Mouse (Mus musculus) neural tube, embryonic 11.5 days (tissue): Measurements from ENCODE around the gene Sf3a1. TPM values are rescaled to one million over a fixed set of nuclear protein-coding genes. Genes with fewer than 3 reads are reported as not detected.

Source experiments
- ATAC-seq: fragments of 200-750 bp; cut with Nextera tagmentation; 2 replicates; pipeline ENCODE4 v1.8.0; 2017; ENCODE audit warnings: moderate number of reproducible peaks, mild to moderate bottlenecking, moderate TSS enrichment, moderate library complexity; ENCODE audit not compliant: insufficient read depth, low FRiP score, low TSS enrichment
- DNase-seq: peaks from one replicate; pipeline ENCODE4 v3.0.0-alpha.2; 2015; ENCODE audit warnings: low spot score
- H3K27ac ChIP-seq: fragments of 300-500 bp; sonication (generic); 2 replicates; pipeline ENCODE4 v1.5.1; 2014; ENCODE audit warnings: low read depth, mild to moderate bottlenecking, low read length
- H3K27me3 ChIP-seq: fragments of 300-500 bp; sonication (generic); 2 replicates; pipeline ENCODE4 v1.6.1; 2014; ENCODE audit warnings: mild to moderate bottlenecking, low read length, mixed read lengths; ENCODE audit not compliant: control insufficient read depth, insufficient read depth
- H3K36me3 ChIP-seq: fragments of 300-500 bp; sonication (generic); 2 replicates; pipeline ENCODE4 v1.6.1; 2014; ENCODE audit warnings: mild to moderate bottlenecking, low read length, moderate library complexity, mixed read lengths; ENCODE audit not compliant: control insufficient read depth, insufficient read depth
- H3K4me1 ChIP-seq: fragments of 300-500 bp; sonication (generic); 2 replicates; pipeline ENCODE4 v1.6.1; 2014; ENCODE audit warnings: low read length, mixed read lengths; ENCODE audit not compliant: control insufficient read depth, insufficient read depth
- H3K4me2 ChIP-seq: fragments of 300-500 bp; sonication (generic); 2 replicates; pipeline ENCODE4 v1.6.1; 2014; ENCODE audit warnings: low read depth, mild to moderate bottlenecking, moderate library complexity
- H3K4me3 ChIP-seq: fragments of 300-500 bp; sonication (generic); 2 replicates; pipeline ENCODE4 v1.5.1; 2014; ENCODE audit warnings: low read depth, low read length
- H3K9ac ChIP-seq: fragments of 300-500 bp; sonication (generic); 2 replicates; pipeline ENCODE4 v1.6.1; 2014; ENCODE audit warnings: mild to moderate bottlenecking, low read length
- H3K9me3 ChIP-seq: fragments of 300-500 bp; sonication (generic); 2 replicates; pipeline ENCODE4 v1.6.1; 2016; ENCODE audit warnings: low read length; ENCODE audit not compliant: control insufficient read depth
- WGBS: fragments of 180-500 bp; shearing (Covaris S2); extraction: QIAGEN DNeasy Blood & Tissue Kit; methylation state at CpG from one replicate; pipeline ENCODE4 v1.1.7; 2014; 5-methylcytosine and 5-hydroxymethylcytosine counted together
- polyA plus RNA-seq: library from polyadenylated mRNA; unstranded; fragments of >200 nt; fragmentation: Nextera tagmentation; extraction: Ambion mirVana; gene quantifications from 2 replicates; pipeline ENCODE4 v1.2.1, GENCODE M21; 2014

The Sf3a1 gene
- polyA plus RNA-seq, 1 experiment from 2014 or later = 91.1 TPM

DNA sequence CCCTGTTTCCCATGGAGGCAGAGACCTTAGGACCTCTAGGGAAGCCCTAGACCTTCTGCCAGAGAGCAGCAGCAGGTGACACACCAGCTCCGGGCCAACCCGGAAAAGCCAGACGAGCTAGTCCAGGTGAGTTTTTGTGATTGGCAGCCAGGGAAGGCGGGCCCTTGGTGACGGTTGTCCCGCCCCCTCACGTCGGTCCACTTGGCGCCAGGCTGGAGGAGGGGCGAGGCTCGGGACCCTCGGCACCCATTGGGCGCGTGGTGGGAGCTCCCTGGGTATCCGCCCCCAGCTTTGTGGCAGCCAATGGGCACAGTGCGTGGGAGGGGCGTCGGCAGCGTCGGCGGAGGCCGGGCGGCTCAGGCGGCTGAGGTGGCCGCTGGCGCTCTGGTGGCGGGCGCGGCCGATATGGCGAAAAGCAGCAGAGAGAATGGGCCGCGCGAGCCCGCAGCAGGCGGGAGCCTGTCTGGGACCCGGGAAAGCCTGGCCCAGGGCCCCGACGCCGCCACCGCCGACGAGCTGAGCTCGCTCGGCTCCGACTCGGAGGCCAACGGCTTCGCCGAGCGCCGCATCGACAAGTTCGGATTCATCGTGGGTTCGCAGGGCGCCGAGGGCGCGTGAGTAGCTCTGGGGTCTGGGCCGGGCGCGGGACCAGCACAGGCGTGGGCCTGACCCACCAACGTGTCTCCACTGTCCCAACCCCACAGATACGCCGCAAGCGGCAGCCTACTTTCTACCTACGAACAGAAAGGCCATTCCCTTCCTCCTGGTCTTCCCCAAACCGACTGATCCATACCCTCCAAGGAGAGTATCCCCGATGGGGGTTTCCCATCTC lies 26.6 kb downstream of the Sf3a1 start, which contains the start of gene Tbc1d10a:
Gene Tbc1d10a, plus strand, starts transcription at position 304 of the 832 bp plus-strand sequence.
- H3K27ac ChIP-seq = no peak within 1 kb of the TSS
- peak within 1 kb of the TSS; percentile 83 for H3K4me3 ChIP-seq
- H3K4me1 ChIP-seq = peaks cover 5% of the 10 kb centered on the region
- no peaks in the 10 kb centered on the region for H3K27me3 ChIP-seq
- H3K9ac ChIP-seq = peak within 1 kb of the TSS; percentile 86
- no peaks in the 10 kb centered on the region for H3K36me3 ChIP-seq
- H3K4me2 ChIP-seq = peak within 1 kb of the TSS; percentile 90
- H3K9me3 ChIP-seq = no peaks in the 10 kb centered on the region
- WGBS = under 1% methylated on average over 62 of the region's 71 CpGs
- ATAC-seq (peak; percentile 100), DNase-seq (peak; percentile 98)

DNA sequence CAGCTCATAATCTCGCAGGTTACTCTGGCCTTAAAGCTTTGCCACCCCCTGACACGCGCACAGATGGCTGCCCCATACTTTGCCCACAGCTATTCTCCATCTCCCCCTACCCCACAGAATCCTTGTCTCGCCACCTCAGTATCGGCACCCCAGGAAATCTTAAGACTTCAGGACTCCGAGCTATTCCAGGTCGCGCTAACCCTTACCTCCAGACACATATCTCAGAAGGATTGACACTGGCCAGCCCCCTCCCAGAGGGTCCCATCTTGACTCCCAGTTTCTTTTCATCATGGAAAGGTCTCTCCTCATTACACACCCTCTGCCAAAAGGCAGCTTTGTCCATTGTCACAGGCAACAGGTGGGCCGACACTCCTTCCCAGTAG lies 27.2 kb downstream of the Sf3a1 start:
- Histone ChIP-seq H3K4me3 (peak overlapping the region; percentile 83), H3K4me1 (peaks cover 5% of the 10 kb centered on the region), H3K27ac (no peak overlapping the region), H3K9ac (peak overlapping the region; percentile 86), H3K36me3 (no peaks in the 10 kb centered on the region), H3K9me3 (no peaks in the 10 kb centered on the region), H3K27me3 (no peaks in the 10 kb centered on the region), H3K4me2 (peak overlapping the region; percentile 90)
- DNase-seq = no peak
- WGBS = 21% methylated on average over 9 of the region's 9 CpGs
- ATAC-seq = peak; percentile 25; the same call in 1 of the 2 replicates

DNA sequence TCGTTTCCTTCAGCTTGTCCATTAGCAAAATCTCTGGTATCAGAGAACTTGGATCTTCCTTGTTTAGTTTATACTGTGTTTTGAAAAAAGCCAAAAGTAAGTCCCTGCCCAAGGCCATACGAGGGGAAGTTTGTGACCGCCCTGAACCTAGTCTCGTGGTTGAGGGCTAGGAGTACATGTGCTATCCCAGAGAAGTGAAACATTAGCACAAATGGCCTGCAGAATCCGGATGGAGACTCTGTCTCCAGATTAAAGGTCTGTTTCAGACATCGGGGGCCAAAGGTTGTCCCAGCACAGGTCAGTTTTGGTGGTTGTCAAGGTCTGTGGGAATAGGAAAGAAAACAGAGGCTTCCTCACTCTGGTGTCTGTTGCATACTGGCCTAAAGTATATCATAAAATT lies 29.0 kb downstream of the Sf3a1 start:
- no peak for ATAC-seq
- no peak overlapping the region for H3K27ac ChIP-seq
- no peak overlapping the region for H3K9ac ChIP-seq
- H3K36me3 ChIP-seq = no peaks in the 10 kb centered on the region
- H3K4me2 ChIP-seq = no peak overlapping the region
- no peaks in the 10 kb centered on the region for H3K27me3 ChIP-seq
- no peak for DNase-seq
- peaks cover 5% of the 10 kb centered on the region for H3K4me1 ChIP-seq
- H3K9me3 ChIP-seq = no peaks in the 10 kb centered on the region
- no peak overlapping the region for H3K4me3 ChIP-seq
- 86% methylated on average over 6 of the region's 6 CpGs for WGBS

DNA sequence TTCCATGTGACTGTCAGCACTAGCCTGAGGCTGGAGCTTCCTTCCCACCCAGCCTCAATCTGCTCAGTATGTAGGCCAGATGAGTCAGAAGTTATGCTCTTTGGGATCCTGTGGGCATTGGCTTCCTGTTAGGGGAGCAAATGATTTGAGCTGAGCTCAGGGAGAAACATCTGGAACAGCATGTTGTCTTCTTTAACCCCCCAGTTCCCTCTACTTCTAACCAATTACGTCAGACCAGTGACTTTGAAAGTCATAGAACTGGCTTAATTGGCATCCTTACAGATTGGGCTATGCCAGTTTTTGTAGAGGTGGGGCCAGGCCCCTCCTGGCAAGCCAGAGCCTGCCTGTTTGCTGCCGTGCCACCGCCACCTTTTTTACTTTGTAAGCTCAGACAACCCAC lies 30.5 kb downstream of the Sf3a1 start:
- Histone ChIP-seq H3K27me3 (no peaks in the 10 kb centered on the region), H3K4me1 (peaks cover 5% of the 10 kb centered on the region), H3K27ac (no peak overlapping the region), H3K4me2 (no peak overlapping the region), H3K9me3 (no peaks in the 10 kb centered on the region), H3K9ac (no peak overlapping the region), H3K4me3 (no peak overlapping the region), H3K36me3 (no peaks in the 10 kb centered on the region)
- ATAC-seq = no peak
- 84% methylated on average over 3 of the region's 3 CpGs for WGBS
- no peak for DNase-seq

DNA sequence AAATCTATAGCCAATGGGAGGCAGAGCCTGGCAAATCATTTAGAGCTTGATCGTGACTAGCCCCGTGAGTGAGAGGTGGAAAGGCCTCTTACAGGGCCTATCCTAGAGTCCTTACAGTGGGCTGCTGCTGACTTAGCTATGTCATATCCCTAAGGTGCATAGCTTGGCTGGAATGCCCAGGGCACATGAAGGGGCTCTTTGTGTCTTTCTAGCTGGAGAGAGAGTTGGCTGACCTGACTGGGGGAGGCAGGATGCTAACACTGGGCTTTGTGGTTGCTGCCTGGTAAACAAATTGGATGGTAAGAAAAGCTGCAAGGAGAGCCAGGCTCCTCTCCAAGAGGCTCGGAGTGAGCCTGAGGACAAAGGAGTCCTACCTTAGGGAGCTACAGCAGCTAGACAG lies 32.6 kb downstream of the Sf3a1 start:
- Histone ChIP-seq H3K36me3 (no peaks in the 10 kb centered on the region), H3K27me3 (no peaks in the 10 kb centered on the region), H3K4me1 (no peaks in the 10 kb centered on the region), H3K9ac (no peak overlapping the region), H3K9me3 (no peaks in the 10 kb centered on the region), H3K4me2 (no peak overlapping the region), H3K4me3 (no peak overlapping the region), H3K27ac (no peak overlapping the region)
- ATAC-seq = no peak
- DNase-seq = no peak
- 80% methylated on average over 3 of the region's 3 CpGs for WGBS

DNA sequence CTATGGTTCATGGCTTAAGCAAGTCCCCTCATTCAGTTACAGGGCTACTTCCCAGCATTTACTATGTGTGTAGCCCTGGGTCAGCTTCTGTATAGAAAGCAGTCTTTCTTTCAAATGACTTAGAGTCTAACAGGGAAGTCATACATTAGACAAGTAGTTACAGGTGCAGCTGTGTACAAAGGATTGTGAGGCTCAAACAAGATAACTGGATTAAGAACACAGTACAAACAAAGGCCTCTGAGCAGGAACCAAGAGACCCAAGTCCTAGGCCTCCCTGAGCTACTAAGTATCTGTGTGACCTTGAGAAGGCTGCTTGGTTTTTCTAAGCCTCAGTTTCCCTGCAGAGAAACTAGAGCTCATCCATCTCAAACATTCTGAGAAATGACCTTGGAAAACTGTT lies 33.3 kb downstream of the Sf3a1 start:
- no peak overlapping the region for H3K9ac ChIP-seq
- no peak overlapping the region for H3K27ac ChIP-seq
- no peak for DNase-seq
- H3K4me2 ChIP-seq = no peak overlapping the region
- ATAC-seq = no peak
- no peaks in the 10 kb centered on the region for H3K27me3 ChIP-seq
- no peaks in the 10 kb centered on the region for H3K9me3 ChIP-seq
- H3K36me3 ChIP-seq = no peaks in the 10 kb centered on the region
- no peaks in the 10 kb centered on the region for H3K4me1 ChIP-seq
- no peak overlapping the region for H3K4me3 ChIP-seq

DNA sequence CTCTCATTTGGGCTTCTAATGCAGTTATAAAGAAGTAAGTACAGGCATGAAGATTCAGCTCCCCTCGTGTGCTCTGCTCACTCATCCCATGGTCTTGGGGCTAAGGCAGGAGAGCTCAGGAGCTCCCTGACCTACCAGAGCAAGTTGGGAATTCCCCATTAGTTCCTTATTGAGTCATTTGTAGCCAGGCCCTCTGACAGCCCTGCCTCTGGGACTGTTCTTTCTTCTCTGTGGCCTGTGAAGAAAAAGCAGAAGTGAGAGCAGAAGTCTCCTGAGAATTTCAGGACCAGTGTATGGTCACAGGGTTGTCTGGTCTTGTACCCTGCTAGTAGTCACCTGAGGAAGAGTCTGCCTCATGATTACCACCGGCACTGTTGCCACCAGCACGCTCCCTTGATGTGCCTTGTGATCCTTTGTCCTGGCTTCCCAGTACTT lies 35.5 kb downstream of the Sf3a1 start:
- Histone ChIP-seq H3K36me3 (no peaks in the 10 kb centered on the region), H3K27ac (no peak overlapping the region), H3K27me3 (no peaks in the 10 kb centered on the region), H3K4me2 (no peak overlapping the region), H3K9ac (no peak overlapping the region), H3K9me3 (no peaks in the 10 kb centered on the region), H3K4me3 (no peak overlapping the region), H3K4me1 (no peaks in the 10 kb centered on the region)
- ATAC-seq = no peak
- 83% methylated on average over 3 of the region's 3 CpGs for WGBS
- no peak for DNase-seq

DNA sequence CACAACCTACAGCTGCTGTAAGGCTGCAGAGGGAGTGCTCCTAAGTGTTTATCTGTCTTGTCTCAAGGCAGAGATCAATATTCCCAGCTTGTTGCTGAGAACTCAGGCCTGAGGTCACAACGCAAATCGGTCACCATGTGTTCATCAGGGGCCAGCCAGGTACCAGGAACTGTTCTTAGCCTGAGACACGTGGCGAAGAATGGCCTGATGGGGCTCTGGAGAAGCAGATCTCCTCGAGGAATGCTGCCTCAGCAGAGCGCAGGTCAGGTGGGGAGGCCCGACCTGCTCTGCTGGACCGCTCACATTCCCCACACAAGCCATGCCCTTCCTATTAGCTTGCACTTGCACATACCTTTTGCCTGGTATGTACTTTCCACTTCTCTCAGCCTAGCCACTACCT lies 36.5 kb downstream of the Sf3a1 start:
- Histone ChIP-seq H3K27me3 (no peaks in the 10 kb centered on the region), H3K4me2 (no peak overlapping the region), H3K36me3 (no peaks in the 10 kb centered on the region), H3K9me3 (no peaks in the 10 kb centered on the region), H3K9ac (no peak overlapping the region), H3K27ac (no peak overlapping the region), H3K4me3 (no peak overlapping the region), H3K4me1 (no peaks in the 10 kb centered on the region)
- no peak for ATAC-seq
- DNase-seq = no peak
- WGBS = 68% methylated on average over 8 of the region's 8 CpGs

DNA sequence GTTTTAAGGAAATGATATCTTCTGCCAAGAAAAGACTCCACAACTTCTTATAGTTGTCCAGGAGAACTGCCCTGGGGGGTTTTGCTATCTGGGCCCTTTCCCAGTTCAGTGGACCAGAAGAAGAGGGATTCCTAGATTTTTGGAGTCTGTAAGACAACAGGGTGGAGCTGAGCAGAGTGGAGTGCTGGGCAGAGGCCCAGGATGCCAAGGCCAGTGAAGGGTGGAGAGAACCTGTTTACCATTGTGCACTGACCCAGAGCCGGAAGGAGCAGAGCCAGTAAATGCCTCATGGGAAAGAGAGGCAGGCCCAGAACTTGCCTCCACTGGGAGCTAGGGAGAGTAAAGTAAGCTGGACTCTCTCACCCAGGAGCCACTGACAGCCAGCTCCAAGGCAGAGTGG lies 37.5 kb downstream of the Sf3a1 start:
- Histone ChIP-seq H3K27me3 (no peaks in the 10 kb centered on the region), H3K9me3 (no peaks in the 10 kb centered on the region), H3K9ac (no peak overlapping the region), H3K4me2 (no peak overlapping the region), H3K4me1 (no peaks in the 10 kb centered on the region), H3K36me3 (no peaks in the 10 kb centered on the region), H3K27ac (no peak overlapping the region), H3K4me3 (no peak overlapping the region)
- 74% methylated on average over 1 of the region's 1 CpGs for WGBS
- no peak for DNase-seq
- ATAC-seq = no peak
